Mouse (Mus musculus) cortical plate, adult 2 months (tissue): ENCODE results near the gene Hdac9.

Experiments used
- CTCF ChIP-seq: fragments of 200-500 bp; IDR thresholded peaks from 2 replicates; pipeline ENCODE4 v1.5.1; 2011; ENCODE audit warnings: mild to moderate bottlenecking, control low read depth, low read length; ENCODE audit not compliant: insufficient read depth; ENCODE audit errors: extremely low read depth
- POLR2A ChIP-seq: fragments of 200-500 bp; IDR thresholded peaks from 2 replicates; pipeline ENCODE4 v1.6.1; 2011; ENCODE audit warnings: mild to moderate bottlenecking, low read length, control low read depth; ENCODE audit not compliant: insufficient read depth; ENCODE audit errors: extremely low read depth

DNA sequence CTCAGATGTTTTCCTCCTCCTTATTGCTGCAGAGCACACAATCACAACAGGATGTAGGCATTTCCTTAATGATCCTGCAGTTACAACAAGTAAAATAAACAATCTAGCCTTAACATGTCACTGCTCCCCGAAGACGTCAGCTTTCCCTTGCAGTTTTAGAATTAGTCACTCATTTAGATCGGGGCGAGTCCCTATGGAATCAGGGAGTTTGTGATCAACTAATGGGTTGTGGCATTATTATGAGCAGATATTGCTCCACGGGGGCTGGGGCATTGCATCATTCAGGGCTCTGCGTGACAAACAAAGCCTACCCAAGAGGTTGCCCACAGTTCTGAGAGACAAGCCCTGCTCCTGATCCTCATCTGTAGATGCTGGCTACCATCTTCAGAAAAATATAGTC lies 96.7 kb downstream of the Hdac9 start:
- TF ChIP-seq CTCF (no peak), POLR2A (no peak)
